ENCODE assay signal across 8 mouse cellular contexts in genomic region chr5:52669426-52670191, GRCm38 (mm10). TPM values are rescaled to one million over a fixed set of nuclear protein-coding genes. Genes with fewer than 3 reads are reported as not detected.
A peak's percentile ranks its signal among the peaks of the same experiment; 100 is the strongest.
DNase-seq lines count a peak whose midpoint lies in the region; ATAC-seq lines count a peak whose summit lies in the region.

Gene Sepsecs, minus strand, starts transcription at chr5:52669708.

- H3K4me1 ChIP-seq in hindbrain, embryonic 11.5 days (replicated peaks; ENCODE audit: control insufficient read depth, insufficient read depth, low read length), result no peaks in the 10 kb centered on the region

- H3K9ac ChIP-seq in hindbrain, embryonic 11.5 days (ENCODE audit: low read depth, low read length), result peak within 1 kb of the TSS; percentile 79

- ATAC-seq in hindbrain, embryonic 11.5 days (ENCODE audit: low FRiP score), result peak; percentile 92

- no peaks in the 10 kb centered on the region for H3K9me3 ChIP-seq in hindbrain, embryonic 11.5 days (ENCODE audit: control insufficient read depth, low read length)

- no peaks in the 10 kb centered on the region for H3K36me3 ChIP-seq in hindbrain, embryonic 11.5 days (ENCODE audit: control insufficient read depth, insufficient read depth, low read length)

- peak within 1 kb of the TSS; percentile 71 for H3K4me3 ChIP-seq in hindbrain, embryonic 11.5 days (ENCODE audit: low read depth, low read length)

- H3K27ac ChIP-seq in hindbrain, embryonic 11.5 days (ENCODE audit: low read depth, low read length), result no peak within 1 kb of the TSS

- WGBS in hindbrain, embryonic 11.5 days, result 4% methylated on average over 55 of the region's 56 CpGs

- peak; percentile 93 for DNase-seq in Muller cell, postnatal 12 days (ENCODE audit: inconsistent ontology term)
- DNase-seq in cerebellum, adult 9-11 months, result peak; percentile 92
- DNase-seq in frontal cortex, adult 2 months (ENCODE audit: extremely low spot score in 1 of 2, low spot score in 1 of 2), result peak; percentile 82 to 96
- DNase-seq in hindbrain, embryonic 11.5 days (ENCODE audit: low spot score), result peak; percentile 94
- DNase-seq in layer of hippocampus, postnatal 10 days (ENCODE audit: low spot score in 2 of 2), result peak; percentile 96 to 97
- peak; percentile 96 for DNase-seq in lung, postnatal 10 days
- peak; percentile 92 for DNase-seq in ovary, postnatal 36 days (ENCODE audit: low spot score)
- peak; percentile 94 for DNase-seq in thymus, postnatal 25 days

- peak within 1 kb of the TSS; percentile 62 for H3K4me2 ChIP-seq in hindbrain, embryonic 11.5 days (replicated peaks; ENCODE audit: low read depth, low read length)

- no peaks in the 10 kb centered on the region for H3K27me3 ChIP-seq in hindbrain, embryonic 11.5 days (ENCODE audit: control insufficient read depth, insufficient read depth, low read length)

RNA-seq across cellular contexts. Expression of gene Sepsecs, which starts in this region (rescaled TPM):
- polyA plus RNA-seq in frontal cortex, adult 2 months (2012; rRNA removed), result 11.8 and 12.9 TPM in 2 replicates
- 7.2 and 7.6 TPM in 2 replicates for polyA plus RNA-seq in hindbrain, embryonic 11.5 days (2014; fragmentation: Nextera tagmentation; extraction: Ambion mirVana)
- total RNA-seq in layer of hippocampus, postnatal 10 days (2021), result 10 to 100 TPM; 10.0 to 10.6 TPM
